Mouse (Mus musculus) layer of hippocampus, postnatal 36 days (tissue): ENCODE results near the gene Myo1e. TPM values are rescaled to one million over a fixed set of nuclear protein-coding genes. Genes with fewer than 3 reads are reported as not detected.

Experiments
- DNase-seq, 2 experiments: peaks; one replicate each; pipeline ENCODE4 v3.0.0; 2022
- total RNA-seq, 2 experiments: library from RNA; stranded (reverse); gene quantifications; 2 replicates each; pipeline ENCODE4 v1.2.3; 2021

The Myo1e gene
- total RNA-seq, 2 experiments from 2014 or later, result 8.0 to 8.1 TPM

DNA sequence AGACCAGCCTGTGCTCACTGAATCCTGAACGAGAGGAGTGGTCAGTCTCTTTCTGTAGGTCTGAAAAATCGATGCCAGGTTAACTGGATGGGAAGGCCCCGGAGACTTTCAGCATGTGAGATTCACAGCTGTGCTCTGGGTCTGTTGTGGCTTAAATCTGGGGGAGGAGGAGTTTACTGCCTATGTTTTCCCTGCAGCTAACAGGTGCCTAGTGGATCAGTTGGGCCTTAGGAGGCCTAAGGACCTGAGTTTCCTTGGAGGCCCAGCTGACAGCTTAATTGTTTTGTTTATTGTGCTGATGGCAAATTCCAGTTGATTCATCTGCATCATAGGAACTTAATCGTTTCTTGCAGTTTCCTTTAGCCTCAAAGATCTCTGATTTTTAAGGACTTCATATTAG lies 16.0 kb downstream of the Myo1e start:
- no peak for DNase-seq

DNA sequence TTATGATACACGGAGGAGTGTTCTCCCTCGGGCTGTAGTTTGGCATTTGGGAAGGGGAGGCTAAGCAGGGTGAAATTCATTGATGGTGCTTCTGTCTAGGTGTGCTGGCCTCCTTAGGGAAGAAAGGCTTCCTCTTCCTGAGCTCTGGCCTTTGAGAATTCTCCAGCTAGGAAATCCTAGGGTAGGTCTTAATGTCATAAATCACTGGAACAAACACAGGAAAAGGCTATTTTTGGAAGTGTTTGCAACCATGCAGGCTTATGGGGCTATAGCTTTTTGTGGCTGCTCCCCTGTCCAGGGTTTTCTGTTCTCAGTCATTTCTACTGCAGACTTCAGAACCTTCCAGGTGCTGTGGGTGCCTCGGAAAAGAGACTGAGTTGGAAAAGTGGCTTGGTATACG lies 16.9 kb downstream of the Myo1e start:
- no peak for DNase-seq

DNA sequence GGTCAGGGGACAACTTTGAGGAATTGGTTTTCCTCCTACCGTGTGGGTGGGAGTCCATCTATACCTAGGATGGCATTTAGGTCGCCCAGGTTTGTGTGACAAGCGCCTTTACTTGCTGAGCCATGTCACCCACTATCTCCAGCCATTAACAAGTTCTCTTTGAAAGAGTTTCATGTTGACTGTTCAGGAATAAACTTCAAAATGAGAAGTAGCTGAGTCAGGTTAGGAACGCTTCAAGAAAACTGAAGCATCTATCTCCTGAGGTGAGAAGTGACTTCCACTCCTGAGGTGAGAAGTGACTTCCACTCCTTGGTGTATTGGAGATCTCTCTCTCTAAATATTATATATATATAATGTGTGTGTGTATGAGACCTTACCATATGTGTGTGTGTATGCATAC lies 19.2 kb downstream of the Myo1e start:
- no peak for DNase-seq

DNA sequence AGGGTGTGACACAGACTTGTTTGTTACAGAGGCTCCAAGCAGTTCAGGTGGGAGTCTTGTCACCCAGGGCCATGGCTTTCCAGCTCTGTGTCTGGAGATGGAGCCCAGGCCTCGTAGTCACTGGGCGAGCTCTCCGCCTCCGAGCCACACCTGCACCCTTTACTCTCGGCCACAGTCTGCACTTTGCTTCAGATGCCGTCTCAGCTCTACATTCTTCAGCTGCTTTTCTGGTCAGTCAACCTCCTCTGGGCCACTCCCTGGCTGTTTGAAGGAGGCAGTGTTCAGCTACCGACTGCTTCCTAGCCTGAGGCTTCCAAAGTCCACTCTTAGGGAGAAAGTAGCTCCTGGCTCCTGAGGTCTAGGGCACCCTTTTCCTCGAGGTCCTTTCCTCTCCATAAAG lies 22.7 kb downstream of the Myo1e start:
- no peak for DNase-seq

DNA sequence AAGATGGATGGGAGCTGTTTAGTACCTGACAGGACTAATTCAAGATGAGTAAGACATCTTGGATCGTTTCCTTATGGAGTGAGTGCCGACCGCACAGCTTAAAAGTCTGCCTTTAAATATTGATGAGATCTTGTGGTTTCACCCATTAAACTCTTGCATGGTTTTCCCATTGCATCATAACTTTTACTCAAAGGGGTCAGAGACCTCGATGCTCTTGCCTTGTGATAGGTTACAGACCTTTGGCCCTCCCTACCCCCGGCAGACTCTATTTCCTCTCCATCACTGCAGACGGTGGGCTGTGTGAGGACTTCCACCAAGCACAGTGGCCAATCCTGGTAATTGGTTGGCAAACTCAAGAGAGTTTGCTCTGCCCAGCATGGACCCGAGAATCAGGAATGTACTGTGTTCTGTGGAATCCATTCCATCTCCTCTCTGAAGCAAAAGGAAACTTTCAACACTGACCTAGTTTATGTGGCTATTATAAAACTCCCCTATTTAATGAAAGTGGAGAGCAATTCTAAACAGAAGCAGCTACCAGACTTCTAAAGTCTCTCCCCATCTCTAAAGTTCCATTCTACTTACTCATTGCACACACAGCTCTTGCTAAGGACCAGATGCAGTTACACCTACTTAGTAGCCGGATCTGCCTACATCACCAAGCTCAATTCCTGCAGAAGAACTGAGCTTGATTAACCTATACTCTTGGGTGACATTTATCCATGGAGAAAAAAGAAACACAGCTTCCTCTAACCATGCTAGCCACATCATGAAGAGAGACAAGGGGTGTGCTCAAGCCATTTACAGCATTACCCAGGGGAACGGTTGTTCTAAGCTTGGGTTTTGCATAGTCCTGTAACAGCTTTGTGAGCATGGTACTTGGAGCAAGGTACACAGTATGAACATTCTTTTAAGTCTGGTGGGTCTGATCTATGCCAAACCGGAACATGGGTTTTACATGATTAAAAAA lies 25.2 kb downstream of the Myo1e start:
- DNase-seq, result no peak

DNA sequence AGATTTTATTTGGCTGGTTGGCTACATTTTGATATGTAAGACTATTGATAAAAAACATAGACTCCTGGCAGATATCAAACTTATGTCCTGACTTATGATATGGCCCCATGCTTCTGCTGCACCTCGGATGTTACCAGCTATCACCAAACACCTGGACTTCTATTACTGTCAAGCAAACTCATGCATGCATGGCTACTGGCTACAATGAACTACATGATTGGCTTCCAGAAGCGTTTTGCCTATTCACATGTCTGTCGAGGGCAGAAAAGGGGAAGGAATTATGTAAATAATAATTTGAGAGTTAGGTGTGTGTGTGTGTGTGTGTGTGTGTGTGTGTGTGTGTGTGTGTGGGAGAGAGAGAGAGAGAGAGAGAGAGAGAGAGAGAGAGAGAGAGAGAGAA lies 30.0 kb downstream of the Myo1e start:
- no peak for DNase-seq

DNA sequence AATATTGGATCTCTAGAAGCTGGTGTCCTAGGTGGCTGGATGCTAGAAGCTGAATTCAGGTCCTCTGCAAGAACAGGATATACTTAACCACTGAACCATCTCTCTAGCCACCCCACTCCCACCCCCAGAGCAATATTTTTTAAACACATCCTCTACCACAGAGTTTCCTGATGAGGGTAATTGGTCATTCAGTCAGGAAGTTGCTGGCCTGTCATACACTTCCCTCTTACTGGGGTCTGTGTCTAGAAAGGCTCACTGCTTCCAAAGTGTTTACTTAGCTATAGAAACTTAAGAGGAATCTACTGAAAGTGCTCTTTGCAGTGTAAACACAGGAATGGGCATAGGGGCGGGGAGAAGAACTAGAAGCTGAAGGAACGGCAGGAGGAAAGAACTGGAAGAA lies 30.4 kb downstream of the Myo1e start:
- no peak for DNase-seq

DNA sequence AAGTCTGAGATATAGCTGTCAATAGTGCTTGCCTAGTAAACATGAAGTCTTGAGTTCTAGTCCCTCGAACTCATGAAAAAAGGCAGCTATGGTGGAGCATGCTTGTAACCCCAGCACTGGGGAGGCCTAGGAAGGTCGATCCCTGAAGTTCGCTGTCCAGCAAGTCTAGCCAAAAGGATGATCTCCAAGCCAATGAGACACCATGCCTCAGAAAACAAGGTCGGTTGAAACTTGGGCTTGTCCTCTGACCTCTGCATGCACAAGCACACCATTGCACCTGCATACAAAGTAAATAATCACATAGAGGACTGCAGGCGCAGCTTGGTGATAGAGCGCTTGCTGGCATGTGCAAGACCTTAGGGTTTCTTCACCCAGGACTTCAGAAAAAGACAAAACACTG lies 31.2 kb downstream of the Myo1e start:
- DNase-seq, result no peak

DNA sequence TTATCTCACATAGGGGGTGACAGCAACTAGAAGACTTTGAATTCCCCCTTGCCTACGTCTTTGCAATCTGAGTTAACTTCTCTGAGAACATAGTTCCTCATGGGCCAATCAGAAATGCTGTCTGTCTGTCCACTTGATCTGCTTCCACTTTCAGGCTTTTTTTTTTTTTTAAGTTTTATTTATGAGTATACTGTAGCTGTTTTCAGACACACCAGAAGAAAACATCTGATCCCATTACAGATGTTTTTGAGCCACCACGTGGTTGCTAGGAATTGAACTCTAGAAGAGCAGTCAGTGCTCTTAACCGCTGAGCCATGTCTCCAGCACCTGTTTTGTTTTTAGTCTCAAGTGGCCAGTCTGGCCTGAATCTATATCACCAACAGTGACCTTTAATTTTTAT lies 32.1 kb downstream of the Myo1e start:
- no peak for DNase-seq

DNA sequence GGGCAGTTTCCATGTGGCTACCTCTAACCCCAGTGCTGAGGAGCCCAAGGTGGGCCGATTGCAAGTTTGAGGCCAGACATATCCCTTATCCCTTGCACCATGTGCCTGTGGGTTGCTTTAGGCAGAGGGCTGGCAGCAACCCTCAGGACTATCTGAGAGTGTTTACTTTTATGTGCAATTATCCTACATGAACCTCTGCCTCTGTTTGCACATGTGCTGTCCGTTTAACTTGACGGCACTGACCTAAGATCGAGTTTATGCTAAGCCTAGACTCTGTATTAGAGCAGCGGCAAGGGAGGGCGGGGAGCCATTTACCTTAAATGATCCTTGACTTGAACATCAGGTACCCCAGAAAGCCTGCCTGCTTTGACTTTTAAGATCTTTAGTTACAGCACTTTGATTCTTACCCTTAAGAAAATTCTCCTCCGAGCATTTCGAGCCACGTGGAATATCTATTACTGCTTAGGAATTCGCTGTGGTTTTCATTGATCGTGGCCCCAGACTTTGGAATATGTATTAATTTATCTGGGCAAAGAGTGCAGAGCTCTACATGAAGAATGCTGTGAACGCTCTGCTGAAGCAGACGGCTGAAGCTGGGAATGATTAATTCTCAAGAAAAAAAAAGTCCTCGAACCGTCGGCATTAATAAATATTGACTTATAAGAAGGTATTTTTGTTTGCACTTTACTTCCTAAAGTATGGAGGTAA lies 33.7 kb downstream of the Myo1e start:
- DNase-seq, result no peak

DNA sequence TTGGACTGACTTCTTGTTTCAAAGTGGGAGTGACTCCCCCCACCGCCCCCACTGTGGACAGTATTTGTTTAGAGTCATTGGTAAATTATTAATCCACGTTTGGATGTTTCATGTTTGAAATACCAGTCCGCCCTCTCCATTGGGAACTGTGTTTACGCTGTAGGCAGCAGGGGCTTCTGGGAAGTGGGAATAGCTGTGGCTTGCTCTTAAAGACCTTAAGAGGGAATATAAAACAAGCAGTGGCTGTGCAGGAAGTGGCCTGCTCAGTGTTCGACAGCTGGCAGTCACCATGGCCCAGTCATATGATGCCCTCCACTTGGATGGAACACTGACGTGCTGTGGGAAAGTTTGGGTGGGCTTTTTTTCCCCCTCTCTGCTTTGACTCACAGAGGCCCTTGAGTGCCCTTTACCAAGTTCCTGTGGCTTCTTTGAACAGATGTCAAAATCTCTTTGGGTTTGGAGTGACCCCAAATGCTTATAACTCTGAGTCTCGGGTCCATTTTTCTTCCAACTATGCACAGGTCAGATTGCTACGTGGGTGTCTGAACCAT lies 34.3 kb downstream of the Myo1e start:
- no peak for DNase-seq

DNA sequence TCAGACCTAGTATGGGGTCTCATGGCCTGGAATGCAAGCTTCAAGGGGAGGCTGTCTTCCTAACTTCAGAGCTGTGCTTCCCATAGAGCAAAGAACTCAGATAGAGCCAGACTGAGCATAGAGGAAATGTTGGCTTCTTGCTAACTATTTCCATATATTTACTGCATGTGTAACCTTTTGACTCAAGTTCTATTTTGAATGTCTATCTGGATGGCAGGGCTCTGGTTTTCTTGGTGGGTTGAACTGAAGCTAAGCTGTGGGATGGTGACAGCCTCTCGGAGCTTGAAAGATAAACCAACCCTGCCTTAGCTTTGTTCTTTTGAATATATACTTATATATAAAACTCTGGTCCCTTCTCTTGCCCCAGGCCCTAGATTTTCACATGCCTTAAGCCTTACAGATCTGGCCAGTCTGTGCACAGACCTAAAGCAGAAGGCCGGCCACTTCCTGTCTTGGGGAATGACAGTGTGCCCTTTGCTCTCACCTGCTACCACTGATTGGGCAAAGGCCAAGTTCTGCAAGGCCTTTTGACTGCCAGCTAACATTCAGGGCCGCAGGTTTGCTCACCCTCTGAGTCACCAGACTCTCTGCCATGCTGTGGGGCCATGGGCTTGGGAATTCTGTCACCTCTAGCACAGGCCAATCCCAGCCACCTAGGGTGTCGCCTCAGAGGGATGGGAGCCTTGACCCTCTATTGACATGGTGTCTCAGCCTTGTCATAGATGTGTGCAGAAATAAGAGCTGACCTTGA lies 35.1 kb downstream of the Myo1e start:
- no peak for DNase-seq

DNA sequence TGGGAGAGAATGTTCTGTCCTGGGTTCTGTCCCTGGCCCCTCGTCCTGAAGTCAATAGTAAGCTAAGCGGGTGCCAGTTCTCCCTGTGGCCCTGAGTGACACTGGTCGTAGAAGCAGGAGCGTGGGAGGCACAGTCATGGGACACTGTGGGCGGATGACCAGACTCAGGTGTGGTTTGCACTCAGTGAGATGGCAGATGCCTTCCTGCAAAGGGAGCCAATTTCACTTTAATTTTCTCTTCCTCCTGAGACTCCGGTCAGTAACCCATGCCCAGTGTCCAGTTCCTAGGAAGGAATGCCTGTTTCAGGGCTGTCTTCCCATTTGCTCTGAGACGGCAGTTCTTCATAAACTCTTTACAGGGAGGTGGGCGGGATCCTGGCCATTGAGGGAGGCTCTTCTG lies 36.1 kb downstream of the Myo1e start:
- no peak for DNase-seq

DNA sequence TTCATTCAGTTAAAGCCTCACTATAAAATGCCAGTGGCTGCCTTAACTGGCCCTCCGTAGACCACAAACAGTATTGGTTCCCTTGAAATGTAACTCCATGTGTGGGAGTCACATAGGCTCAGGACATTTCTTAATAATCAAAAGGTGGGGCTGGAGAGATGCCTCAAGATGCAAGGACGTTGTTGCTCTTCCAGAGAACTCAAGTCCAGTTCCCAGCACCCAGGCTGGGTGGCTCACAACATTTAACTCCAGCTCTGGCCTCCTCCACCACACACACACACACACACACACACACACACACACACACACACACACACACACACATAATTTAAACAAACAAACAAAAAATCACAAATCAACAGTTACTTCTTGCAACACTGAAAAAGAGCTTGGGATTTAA lies 36.6 kb downstream of the Myo1e start:
- DNase-seq, result no peak

DNA sequence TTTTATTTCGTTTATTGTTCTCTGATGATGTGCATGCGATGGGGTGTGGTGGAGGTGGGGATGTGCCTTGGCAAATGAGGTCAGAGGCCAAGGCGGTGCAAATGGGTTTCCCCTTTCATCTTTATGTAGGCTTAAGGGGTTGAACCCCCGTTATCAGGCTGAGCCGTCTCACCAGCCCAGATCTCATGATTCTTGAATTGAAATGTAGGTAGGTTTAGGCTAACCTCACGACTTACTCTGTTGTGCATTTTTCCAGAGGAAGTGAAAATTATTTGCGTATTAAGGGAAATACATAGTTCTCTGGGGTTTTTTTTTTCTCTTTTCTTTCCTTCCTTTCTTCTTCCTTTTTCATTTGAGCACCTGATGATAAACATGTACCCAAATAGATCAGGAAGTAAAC lies 37.0 kb downstream of the Myo1e start:
- DNase-seq, result no peak

DNA sequence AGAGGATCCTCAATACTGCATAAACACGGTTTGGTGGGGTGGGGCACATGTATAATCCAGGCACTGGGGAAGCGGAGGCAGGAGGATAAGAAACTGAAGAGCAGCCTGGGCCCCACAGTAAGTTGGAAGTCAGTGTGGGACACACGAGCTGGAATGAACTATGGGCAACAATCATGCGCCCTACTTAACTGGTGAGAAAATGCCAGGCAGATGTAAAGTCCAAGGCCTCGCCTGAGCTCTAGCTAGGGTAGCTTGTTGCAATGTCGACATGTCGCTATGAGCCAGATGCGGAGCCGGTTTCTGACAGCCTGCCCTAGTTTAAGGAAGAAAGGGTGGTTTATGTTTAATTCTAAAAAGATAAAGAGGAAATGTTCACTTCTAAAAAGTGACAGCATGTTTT lies 37.9 kb downstream of the Myo1e start:
- DNase-seq, result no peak

DNA sequence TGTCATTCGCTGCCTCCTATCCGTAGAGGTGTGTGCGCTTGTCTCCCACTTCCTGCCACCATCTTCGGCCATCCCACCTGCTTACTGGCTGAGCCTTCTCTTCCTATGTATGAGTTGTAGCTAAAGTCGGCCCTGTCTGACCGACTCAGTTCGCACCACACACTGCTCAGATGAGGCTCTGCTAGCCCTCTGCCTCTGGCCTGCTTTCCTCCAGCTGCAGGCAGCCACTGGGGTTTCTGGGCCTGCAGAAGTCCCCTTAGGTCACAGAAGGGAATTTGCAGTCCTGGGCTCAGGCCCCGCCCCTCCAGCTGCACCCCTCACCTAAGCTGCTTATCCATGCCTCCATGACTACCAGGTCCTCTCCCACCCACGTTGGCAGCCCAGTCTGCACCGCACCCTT lies 39.3 kb downstream of the Myo1e start:
- DNase-seq, result no peak

DNA sequence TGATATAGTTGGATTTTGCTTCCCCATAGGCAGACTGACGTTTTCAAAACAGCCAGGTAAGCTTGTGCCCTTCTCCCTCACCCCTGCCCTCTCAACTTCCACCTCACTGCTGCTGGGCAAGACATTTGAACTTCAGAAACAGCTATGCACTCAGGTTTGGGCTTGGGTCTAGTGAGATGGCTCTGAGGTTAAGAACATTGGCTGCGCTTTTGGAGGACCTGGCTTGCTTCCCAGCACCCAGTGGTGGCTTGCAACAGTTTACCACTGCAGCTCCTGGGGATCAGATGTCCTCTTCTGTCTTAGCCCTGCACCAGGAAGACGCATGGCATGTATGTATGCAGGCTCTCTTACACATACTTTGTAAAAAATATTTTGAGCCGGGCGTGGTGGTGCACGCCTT lies 40.9 kb downstream of the Myo1e start:
- DNase-seq, result no peak

DNA sequence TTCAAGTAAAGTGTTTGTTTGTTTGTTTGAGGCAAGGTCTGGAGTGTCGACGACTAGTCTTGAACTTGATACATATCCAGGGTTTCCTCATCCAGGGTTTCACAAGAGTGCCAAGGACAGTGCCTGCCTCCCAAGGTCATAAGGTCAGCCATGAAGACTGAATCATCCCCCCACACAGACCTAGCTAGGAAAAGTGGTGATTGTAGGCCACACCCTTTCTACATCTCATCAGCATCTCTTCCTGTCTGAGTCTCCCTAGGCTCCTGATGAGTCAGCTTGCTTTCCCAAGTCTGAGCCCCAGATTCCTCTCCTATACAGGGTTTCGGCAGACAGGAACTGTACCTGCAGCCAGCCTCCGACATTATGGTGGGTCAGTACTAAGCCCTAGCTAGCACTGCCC lies 41.7 kb downstream of the Myo1e start:
- DNase-seq, result no peak

DNA sequence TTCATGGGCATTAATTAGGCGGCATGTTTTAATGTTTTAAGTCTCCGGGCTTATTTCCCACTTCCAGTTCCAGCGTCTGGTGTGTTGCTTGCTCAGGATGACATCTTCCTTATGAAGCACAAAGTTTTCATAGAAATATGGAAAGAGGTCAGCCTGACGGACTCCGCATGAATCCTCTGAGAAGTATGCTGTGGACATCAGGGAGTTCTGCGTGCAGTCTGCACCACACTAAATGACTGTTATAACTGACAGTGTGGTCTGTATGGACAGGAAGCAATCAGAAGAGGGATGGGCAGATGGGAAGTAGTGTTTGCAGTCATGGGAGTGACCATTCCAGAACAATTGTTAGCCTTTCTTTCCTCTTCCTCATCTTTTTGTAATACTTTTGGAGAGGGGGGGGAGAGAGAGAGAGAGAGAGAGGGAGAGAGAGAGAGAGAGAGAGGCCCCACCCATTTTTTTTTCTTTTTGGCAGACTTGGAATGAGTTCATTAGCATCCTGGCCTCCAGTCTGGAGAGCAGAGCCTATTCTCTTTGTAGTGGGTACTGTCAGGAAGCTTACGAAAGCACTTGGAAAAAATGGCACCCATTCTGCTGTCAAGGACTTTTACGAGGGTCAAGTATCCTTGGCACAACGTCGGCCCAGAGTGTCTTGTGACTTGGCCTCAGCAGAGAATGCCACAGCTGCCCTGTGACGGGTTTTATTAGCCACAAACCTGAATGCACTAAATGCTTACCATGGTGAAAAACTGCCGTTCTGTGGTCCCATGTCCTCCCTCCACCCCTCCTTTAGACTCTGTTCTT lies 42.9 kb downstream of the Myo1e start:
- no peak for DNase-seq

DNA sequence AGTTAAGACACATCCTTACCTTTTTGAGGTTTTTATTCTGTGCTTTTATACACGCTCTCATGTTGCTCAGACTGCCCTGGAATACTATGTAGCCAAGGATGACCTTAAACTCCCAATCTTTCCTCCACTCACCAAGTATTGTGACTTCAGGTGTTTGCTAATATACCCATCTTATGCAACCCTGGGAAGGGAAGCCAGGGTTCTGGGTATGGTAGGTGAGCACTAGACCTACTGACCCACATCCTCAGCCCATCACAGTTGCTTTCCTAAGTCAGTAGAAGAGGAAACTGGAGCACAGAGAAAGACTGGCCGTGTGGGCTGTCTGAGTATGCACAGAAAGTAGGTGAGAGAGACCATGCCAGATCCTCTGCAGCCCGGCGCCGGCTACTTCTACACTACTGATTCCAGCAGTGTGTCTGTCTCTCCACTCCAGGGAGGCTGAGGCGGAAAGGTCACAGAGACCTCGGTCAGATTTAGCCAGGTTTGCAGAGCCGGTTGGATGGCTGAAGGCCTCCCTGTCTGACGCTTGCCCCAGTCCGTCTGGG lies 44.4 kb downstream of the Myo1e start:
- no peak for DNase-seq

DNA sequence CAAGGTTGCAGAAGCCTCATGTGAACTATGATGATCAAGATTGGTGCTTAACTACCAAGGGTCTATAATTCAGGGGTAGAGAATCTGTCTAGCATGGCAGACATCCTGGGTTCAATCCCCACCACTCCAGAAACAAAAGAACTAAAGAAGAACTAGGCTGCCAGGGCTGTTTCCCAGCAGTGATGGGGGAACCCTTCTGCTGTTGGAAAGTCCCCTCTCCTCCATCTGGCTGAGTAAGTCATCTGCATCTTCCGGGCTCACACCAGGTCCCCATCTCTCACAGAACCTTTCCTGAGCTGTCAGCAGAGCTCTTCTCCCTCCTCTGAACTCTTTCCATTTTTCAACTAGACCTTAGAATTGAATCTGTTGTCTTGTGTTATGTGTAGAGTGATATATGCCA lies 45.9 kb downstream of the Myo1e start:
- DNase-seq, result no peak
